Mouse (Mus musculus) limb, embryonic 11.5 days (tissue): Measurements from ENCODE around the gene Prkce. TPM values are rescaled to one million over a fixed set of nuclear protein-coding genes. Genes with fewer than 3 reads are reported as not detected.

Experiments
- ATAC-seq: fragments of 200-750 bp; cut with Nextera tagmentation; 2 replicates; pipeline ENCODE4 v1.8.0; 2017; ENCODE audit warnings: low read depth; ENCODE audit not compliant: insufficient number of reproducible peaks, low FRiP score, low TSS enrichment
- DNase-seq: peaks from one replicate; pipeline ENCODE4 v3.0.0-alpha.2; 2015; ENCODE audit warnings: low spot score
- H3K27ac ChIP-seq: fragments of 300-500 bp; sonication (generic); replicated peaks from 2 replicates; pipeline ENCODE4 v1.5.1; 2014; ENCODE audit warnings: low read depth, mild to moderate bottlenecking, low read length
- H3K27me3 ChIP-seq: fragments of 300-500 bp; sonication (generic); 2 replicates; pipeline ENCODE4 v1.6.1; 2014; ENCODE audit warnings: mild to moderate bottlenecking, low read length, mixed read lengths; ENCODE audit not compliant: control insufficient read depth, insufficient read depth
- H3K36me3 ChIP-seq: fragments of 300-500 bp; sonication (generic); 2 replicates; pipeline ENCODE4 v1.6.1; 2014; ENCODE audit warnings: mild to moderate bottlenecking, low read length, moderate library complexity, mixed read lengths; ENCODE audit not compliant: control insufficient read depth, insufficient read depth
- H3K4me1 ChIP-seq: fragments of 300-500 bp; sonication (generic); 2 replicates; pipeline ENCODE4 v1.6.1; 2014; ENCODE audit warnings: low read length, mixed read lengths; ENCODE audit not compliant: control insufficient read depth, insufficient read depth
- H3K4me2 ChIP-seq: fragments of 300-500 bp; sonication (generic); 2 replicates; pipeline ENCODE4 v1.6.1; 2014; ENCODE audit warnings: low read depth, mild to moderate bottlenecking, moderate library complexity; ENCODE audit not compliant: severe bottlenecking
- H3K4me3 ChIP-seq: fragments of 300-500 bp; sonication (generic); 2 replicates; pipeline ENCODE4 v1.5.1; 2014; ENCODE audit warnings: low read depth, low read length
- H3K9ac ChIP-seq: fragments of 300-500 bp; sonication (generic); 2 replicates; pipeline ENCODE4 v1.6.1; 2014; ENCODE audit warnings: mild to moderate bottlenecking, low read length
- H3K9me3 ChIP-seq: fragments of 300-500 bp; sonication (generic); 2 replicates; pipeline ENCODE4 v1.6.1; 2016; ENCODE audit warnings: low read length; ENCODE audit not compliant: control insufficient read depth
- WGBS: fragments of 180-500 bp; shearing (Covaris S2); extraction: QIAGEN DNeasy Blood & Tissue Kit; methylation state at CpG from one replicate; pipeline ENCODE4 v1.1.7; 2014; 5-methylcytosine and 5-hydroxymethylcytosine counted together
- polyA plus RNA-seq: library from polyadenylated mRNA; unstranded; fragments of >200 nt; fragmentation: Nextera tagmentation; extraction: Ambion mirVana; gene quantifications from 2 replicates; pipeline ENCODE4 v1.2.1, GENCODE M21; 2014

Prkce gene
- polyA plus RNA-seq, 1 experiment from 2014 or later, result 5.1 TPM

DNA sequence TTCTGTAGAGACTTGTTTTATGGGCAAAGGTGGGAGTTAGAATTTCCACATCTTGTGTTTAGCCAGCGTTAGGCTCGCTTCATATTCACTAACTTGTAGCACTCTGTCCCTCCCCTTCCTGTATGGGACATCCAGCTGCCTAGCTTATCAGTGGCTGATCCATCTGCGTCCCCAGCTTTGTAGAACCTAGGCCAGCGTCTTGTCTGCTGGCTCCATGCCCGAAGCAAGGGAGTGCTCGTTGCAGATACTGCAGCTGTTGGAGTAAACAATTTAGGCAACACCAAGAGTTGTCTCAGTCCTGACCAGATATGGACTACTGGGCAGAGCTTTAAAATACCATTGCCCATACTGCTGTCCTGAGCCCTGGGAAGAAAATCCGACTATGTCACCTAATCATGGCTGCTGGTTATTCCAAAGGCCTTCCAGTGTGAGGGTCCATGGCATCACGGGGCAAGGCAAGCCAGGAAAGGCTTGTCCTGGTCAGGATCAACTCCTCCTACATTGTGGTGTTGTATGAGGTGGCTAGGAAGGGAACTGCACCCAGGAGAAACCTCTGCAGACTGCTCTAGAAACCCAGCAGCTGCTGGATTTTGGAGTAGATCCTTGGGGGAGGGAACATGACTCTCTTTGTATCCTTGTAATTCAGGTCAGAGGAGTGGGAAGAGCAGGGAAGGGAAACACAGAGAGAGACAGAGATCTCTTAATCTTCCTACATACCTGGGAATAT lies 146.0 kb downstream of the Prkce start:
- H3K9me3 ChIP-seq, result no peaks in the 10 kb centered on the region
- 78% methylated on average over 8 of the region's 8 CpGs for WGBS
- no peak overlapping the region for H3K4me2 ChIP-seq
- no peak overlapping the region for H3K27ac ChIP-seq
- H3K4me3 ChIP-seq, result no peak overlapping the region
- H3K4me1 ChIP-seq, result no peaks in the 10 kb centered on the region
- ATAC-seq (no peak), DNase-seq (no peak)
- no peaks in the 10 kb centered on the region for H3K27me3 ChIP-seq
- H3K36me3 ChIP-seq, result no peaks in the 10 kb centered on the region
- H3K9ac ChIP-seq, result no peak overlapping the region

DNA sequence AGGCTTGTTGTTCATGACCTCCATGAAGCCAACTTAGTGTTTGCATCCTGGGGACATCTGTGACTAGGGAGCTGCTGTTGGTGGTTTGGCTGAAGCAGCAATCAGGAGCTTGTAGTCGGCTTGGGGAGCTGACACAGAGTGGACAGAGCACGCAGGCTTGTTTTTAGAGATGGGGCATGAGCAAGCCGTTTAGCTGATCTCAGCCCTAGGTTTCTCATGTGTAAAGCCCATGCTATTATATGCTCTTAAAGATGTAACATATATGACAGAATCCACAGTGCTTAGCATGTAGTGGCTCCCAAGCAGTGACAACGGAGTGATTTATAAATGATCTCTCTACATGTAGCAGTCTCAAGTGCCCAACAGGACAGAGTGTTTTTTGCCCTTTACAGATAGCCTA lies 148.3 kb downstream of the Prkce start:
- DNase-seq, result no peak
- no peaks in the 10 kb centered on the region for H3K4me1 ChIP-seq
- no peak for ATAC-seq
- H3K4me2 ChIP-seq, result no peak overlapping the region
- H3K36me3 ChIP-seq, result no peaks in the 10 kb centered on the region
- no peak overlapping the region for H3K9ac ChIP-seq
- 90% methylated on average over 4 of the region's 4 CpGs for WGBS
- 0 out of 2 replicates have a peak, but pooled peaks cover 2% of the 10 kb centered on the region for H3K9me3 ChIP-seq
- H3K27ac ChIP-seq, result no peak overlapping the region
- no peaks in the 10 kb centered on the region for H3K27me3 ChIP-seq
- no peak overlapping the region for H3K4me3 ChIP-seq

DNA sequence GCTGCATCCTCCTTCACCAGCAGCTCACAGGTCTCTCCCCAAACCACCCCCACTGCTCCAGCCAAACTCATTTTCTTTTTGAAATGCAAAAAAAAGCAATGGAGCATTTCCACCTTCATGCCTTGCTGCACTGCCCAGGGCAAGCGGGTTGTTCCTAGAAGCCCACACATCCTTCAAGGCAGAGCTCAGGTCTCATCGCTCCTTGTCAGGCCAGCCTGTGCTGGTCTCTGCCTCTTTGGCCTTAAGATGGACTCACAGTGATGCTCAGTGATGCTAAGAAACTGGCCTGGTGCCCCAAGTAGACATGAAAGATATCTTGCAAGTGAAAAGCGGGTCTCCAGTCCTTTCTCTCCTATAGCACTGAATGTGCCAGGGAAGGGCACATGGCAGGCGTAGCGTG lies 149.2 kb downstream of the Prkce start:
- H3K9me3 ChIP-seq, result 0 out of 2 replicates have a peak, but pooled peaks cover 2% of the 10 kb centered on the region
- DNase-seq (no peak), ATAC-seq (no peak)
- H3K27ac ChIP-seq, result no peak overlapping the region
- no peaks in the 10 kb centered on the region for H3K4me1 ChIP-seq
- no peak overlapping the region for H3K4me3 ChIP-seq
- H3K27me3 ChIP-seq, result no peaks in the 10 kb centered on the region
- H3K4me2 ChIP-seq, result no peak overlapping the region
- no peak overlapping the region for H3K9ac ChIP-seq
- H3K36me3 ChIP-seq, result no peaks in the 10 kb centered on the region
- 85% methylated on average over 5 of the region's 5 CpGs for WGBS

DNA sequence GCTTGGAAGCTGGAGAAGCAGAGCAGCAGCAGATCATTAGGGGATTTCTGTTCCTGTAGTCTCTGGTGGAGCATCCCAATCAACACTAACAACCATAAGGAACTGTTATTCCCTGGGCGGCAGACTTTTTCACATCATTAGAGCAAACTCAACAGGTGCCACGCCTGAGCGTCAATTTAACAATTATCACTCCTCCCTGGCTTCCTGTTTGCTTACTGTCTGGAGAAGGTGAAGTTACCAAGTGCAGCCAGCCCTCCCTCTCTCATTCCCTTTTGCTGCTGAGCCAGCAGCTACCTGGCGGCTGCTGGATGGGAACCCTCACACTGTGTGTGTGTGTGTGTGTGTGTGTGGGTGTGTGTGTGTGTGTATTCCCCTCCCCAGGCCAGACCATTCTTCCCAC lies 149.6 kb downstream of the Prkce start:
- Histone ChIP-seq H3K9ac (no peak overlapping the region), H3K4me2 (no peak overlapping the region), H3K4me1 (no peaks in the 10 kb centered on the region), H3K9me3 (0 out of 2 replicates have a peak, but pooled peaks cover 2% of the 10 kb centered on the region), H3K4me3 (no peak overlapping the region), H3K27ac (no peak overlapping the region), H3K27me3 (no peaks in the 10 kb centered on the region), H3K36me3 (no peaks in the 10 kb centered on the region)
- 55% methylated on average over 4 of the region's 4 CpGs for WGBS
- ATAC-seq, result no peak
- DNase-seq, result no peak

DNA sequence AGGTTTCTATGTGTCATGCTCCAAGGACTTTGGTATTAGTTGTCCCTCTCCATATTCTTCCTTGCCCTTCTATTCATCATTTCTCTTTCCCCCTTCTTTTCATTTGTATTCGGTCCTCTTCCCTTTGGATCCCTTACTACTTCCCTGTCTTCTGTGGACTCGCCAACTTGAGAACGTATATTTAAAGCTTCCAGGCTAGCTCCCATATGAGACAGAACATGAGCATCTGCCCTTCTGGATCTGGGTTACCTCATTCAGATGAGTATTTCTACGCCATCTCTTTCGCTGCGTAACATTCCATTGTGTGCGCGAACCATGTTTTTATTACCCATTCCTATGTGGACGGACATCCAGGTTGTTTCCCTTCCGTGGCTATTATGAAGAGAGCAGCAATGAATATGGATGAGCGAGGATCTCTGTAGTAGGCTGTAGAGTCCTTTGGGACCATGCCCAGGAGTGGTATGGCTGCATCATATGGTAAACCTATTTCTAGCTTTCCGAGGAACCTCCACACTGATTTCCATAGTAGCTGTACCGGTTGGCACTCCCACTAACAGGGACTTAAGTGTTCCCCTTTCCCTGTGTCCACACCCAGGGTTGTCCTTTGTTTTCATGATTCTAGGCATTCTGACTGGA lies 152.5 kb downstream of the Prkce start:
- no peak overlapping the region for H3K4me2 ChIP-seq
- H3K9me3 ChIP-seq, result 0 out of 2 replicates have a peak, but pooled peaks cover 2% of the 10 kb centered on the region
- no peak overlapping the region for H3K4me3 ChIP-seq
- no peak overlapping the region for H3K27ac ChIP-seq
- H3K27me3 ChIP-seq, result no peaks in the 10 kb centered on the region
- DNase-seq (no peak), ATAC-seq (no peak)
- H3K36me3 ChIP-seq, result no peaks in the 10 kb centered on the region
- WGBS, result 93% methylated on average over 13 of the region's 13 CpGs
- no peaks in the 10 kb centered on the region for H3K4me1 ChIP-seq
- H3K9ac ChIP-seq, result no peak overlapping the region

DNA sequence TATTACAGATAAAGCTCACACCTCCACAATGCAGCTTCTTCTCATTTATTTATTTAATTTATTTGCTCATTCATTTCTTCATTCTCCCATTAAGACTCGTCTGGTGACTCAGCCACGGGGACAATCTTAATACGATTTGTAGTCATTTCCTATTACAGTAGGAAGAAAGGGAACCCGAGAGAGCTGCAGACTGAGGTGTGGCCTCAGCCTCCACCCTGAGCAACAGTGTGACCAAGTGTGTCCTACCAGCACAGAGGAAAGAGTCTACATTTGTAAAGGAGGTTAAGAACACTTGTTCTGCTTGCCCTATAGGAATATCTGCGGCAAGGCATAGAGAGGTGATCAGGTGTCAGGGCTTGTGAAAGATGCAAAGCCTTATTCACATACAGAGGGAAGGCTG lies 155.3 kb downstream of the Prkce start:
- WGBS, result 77% methylated on average over 5 of the region's 5 CpGs
- H3K9ac ChIP-seq, result no peak overlapping the region
- no peaks in the 10 kb centered on the region for H3K27me3 ChIP-seq
- DNase-seq (no peak), ATAC-seq (no peak)
- no peaks in the 10 kb centered on the region for H3K4me1 ChIP-seq
- H3K4me3 ChIP-seq, result no peak overlapping the region
- H3K36me3 ChIP-seq, result no peaks in the 10 kb centered on the region
- no peak overlapping the region for H3K27ac ChIP-seq
- 0 out of 2 replicates have a peak, but pooled peaks cover 2% of the 10 kb centered on the region for H3K9me3 ChIP-seq
- no peak overlapping the region for H3K4me2 ChIP-seq

DNA sequence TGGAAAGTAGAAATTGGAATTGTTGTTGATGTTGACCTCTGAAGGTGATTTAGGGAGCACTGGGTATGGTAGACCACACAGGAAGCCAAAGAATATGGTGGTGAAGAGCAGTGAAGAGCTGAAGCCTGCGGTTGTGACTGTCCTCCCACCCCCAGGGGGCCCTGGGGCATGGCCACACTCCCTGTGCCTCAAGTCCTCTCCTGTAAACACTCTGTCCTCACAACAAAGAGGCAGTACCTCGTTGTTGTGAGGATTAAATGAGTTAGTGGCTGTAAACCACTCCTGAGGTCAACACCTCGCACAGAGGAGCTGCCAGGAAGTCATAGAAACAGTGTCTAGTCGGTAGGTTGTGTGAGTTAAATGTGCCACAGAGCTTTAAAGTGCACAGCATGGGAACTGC lies 155.7 kb downstream of the Prkce start:
- H3K9ac ChIP-seq, result no peak overlapping the region
- WGBS, result 24% methylated on average over 4 of the region's 4 CpGs
- H3K4me2 ChIP-seq, result no peak overlapping the region
- H3K27ac ChIP-seq, result no peak overlapping the region
- no peak overlapping the region for H3K4me3 ChIP-seq
- H3K36me3 ChIP-seq, result no peaks in the 10 kb centered on the region
- no peaks in the 10 kb centered on the region for H3K27me3 ChIP-seq
- ATAC-seq (no peak), DNase-seq (no peak)
- H3K4me1 ChIP-seq, result no peaks in the 10 kb centered on the region
- H3K9me3 ChIP-seq, result 0 out of 2 replicates have a peak, but pooled peaks cover 2% of the 10 kb centered on the region

DNA sequence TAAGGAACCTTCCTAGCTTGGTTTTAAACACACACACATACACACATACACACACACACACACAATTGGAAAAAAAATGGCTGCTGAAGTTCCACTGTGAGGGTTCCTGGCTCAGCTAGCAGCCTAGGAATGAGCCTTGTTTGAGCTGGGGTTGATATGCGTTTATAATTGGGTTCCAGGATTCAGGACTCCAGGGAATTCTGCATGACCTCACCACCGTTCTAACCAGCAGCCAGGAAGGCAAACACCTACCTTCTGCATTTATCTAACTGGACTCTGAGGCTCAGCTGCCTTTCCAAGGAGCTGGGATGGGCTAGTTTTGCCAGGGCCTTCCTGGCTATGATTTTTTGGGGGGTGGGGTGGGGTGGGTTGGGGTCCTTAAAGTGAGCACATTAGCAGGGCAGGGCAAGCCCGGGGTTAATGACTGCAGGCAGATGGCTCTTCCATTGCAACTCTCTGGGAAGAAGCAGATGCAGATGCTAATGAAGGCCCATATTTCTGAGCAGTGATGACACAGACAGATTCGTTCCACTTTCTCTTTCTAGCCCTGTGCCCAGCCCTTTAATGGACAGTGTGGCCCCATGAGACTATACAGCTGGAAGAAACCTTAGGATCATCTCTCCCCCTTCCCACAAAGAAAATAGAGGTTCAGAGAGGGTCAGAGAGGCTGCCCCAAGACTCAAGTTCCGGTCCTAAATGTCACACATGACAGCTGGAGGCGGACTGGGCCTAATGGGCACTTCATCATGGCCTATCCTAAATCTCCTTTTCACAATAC lies 156.5 kb downstream of the Prkce start:
- Histone ChIP-seq H3K4me2 (no peak overlapping the region), H3K9ac (no peak overlapping the region), H3K27me3 (no peaks in the 10 kb centered on the region), H3K36me3 (no peaks in the 10 kb centered on the region), H3K4me3 (no peak overlapping the region), H3K9me3 (no peaks in the 10 kb centered on the region), H3K27ac (no peak overlapping the region), H3K4me1 (peaks cover 6% of the 10 kb centered on the region)
- 41% methylated on average over 6 of the region's 6 CpGs for WGBS
- DNase-seq, result no peak
- ATAC-seq, result no peak
